Mouse (Mus musculus) kidney, adult 9 months (tissue): Measurements from ENCODE around the gene Klk1b4.

Experiments
- DNase-seq: peaks from one replicate; pipeline ENCODE4 v3.0.0; 2022

Klk1b4 gene

GRCm38 (mm10) chr7:44254930-44255329 is 47.7 kb downstream of the Klk1b4 start:
- DNase-seq = no peak

DNA sequence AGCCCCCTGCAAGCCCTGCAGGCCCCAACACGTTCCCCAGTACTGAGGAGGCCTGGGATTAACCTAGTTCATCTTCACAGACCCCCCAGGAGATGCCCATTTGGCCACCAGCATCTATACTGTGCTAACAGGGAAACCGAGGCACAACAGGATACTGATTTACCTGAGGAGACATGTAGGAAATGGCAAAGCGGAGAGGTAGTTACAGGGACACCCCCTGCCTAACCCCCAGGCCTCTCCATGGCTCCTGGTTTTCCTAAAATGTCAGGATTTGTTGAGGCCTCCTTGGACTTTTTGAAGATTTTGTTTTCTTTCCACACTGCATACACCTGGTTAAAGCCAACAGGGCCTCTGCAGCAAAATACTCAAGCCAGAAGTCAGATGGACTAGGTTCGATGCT is 50.0 kb downstream of the Klk1b4 start, which contains the start of gene Acp4:
Acp4 (minus strand) TSS at position 101 of the 400 bp plus-strand sequence.
- no peak for DNase-seq

DNA sequence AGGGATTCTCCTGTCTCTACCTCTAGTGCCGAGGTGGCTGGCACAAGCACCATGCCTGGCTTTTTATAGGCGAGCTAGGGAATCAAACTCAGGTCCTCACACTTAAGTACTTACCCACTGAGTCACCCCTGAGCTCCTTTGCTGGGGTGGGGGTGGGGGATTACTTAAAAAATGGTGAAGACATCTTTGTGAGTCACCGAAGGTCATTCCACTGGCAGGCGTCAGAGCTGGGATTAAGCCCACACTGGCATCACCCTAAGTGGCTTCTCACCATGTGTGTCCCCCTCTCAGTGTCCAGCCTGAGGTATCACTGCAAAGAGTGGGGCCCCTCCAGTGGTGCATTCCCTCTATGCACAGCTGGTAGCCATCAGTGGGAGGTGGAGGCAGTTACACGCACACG is 53.2 kb downstream of the Klk1b4 start:
- no peak for DNase-seq

DNA sequence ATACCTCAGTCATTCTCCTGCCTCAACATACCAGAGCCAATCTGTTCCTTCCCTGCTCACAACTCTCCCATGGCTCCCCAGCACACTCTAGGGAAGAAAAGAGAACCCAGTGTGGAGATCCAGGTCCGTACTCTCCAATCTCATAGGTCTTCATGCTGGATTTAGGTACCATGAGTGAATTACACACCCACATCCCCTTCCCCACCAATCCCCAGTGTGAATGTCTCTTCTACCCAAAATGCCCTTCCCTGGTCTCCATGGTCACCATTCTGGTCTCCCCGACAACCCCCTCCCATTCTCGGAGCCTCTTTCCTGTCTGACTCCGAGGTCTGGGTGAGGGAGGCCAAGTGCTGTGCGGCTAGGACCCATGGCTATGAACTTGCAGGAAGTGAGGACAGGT is 53.9 kb downstream of the Klk1b4 start, which contains the start of gene Gm15517:
Gm15517 (plus strand) TSS at position 301 of the 400 bp plus-strand sequence.
- no peak for DNase-seq
